Mouse (Mus musculus): ENCODE results near the gene Mff. TPM values are rescaled to one million over a fixed set of nuclear protein-coding genes. Genes with fewer than 3 reads are reported as not detected.
A peak's percentile ranks its signal among the peaks of the same experiment; 100 is the strongest.

The Mff gene
- 268 and 290 TPM in 2 replicates for polyA plus RNA-seq (2014; fragmentation: Nextera tagmentation; extraction: Ambion mirVana)

- 0 out of 2 replicates have a peak, but pooled peaks cover 3% of the 10 kb centered on the region for H3K4me1 ChIP-seq (replicated peaks; ENCODE audit: control insufficient read depth, insufficient read depth, low read length)
- H3K9ac ChIP-seq (ENCODE audit: low read length) = peak within 1 kb of the TSS; percentile 95
- ATAC-seq (replicated peaks; ENCODE audit: low FRiP score) (peak; percentile 99), DNase-seq (ENCODE audit: low spot score) (peak; percentile 92)
- whole genome bisulfite sequencing = 10% methylated on average over 38 of the region's 38 CpGs
- no peak within 1 kb of the TSS; the same call in 1 of the 2 replicates for H3K27ac ChIP-seq (ENCODE audit: low read depth, low read length)
- no peaks in the 10 kb centered on the region for H3K9me3 ChIP-seq (ENCODE audit: control insufficient read depth, low read length)
- H3K27me3 ChIP-seq (ENCODE audit: control insufficient read depth, insufficient read depth, low read length) = peaks cover 2% of the 10 kb centered on the region; the same call in 1 of the 2 replicates
- H3K36me3 ChIP-seq (ENCODE audit: control insufficient read depth, insufficient read depth, low read length) = no peaks in the 10 kb centered on the region
- peak within 1 kb of the TSS; percentile 88 for H3K4me2 ChIP-seq (ENCODE audit: low read depth, low read length, severe bottlenecking)
- H3K4me3 ChIP-seq (ENCODE audit: low read depth, low read length) = peak within 1 kb of the TSS; percentile 83
Observed at GRCm38 (mm10) chr1:82724339-82725025, at the start of gene Mff. TSS of gene Mff (plus strand) at chr1:82724890.

DNA sequence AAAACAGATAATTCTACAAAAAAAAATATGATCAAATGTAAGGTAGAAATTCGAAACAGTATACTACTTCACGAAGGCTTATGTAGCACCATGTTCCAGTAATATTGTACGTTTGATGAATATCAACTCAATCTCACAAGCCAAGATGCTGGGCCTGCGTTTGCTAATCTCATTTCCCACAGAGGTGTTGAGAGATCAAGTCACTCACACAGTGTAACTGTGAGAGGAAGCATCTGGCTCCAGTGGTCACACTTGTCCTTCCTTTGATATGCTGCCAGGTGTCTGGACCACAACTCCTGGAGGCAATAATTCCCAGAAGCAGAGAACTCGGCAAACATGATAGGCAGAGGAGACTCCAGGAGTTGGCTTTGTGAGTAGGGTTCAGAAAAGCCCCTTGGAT is 38.4 kb upstream of the Mff start:
- WGBS = 86% methylated on average over 5 of the region's 5 CpGs
- ATAC-seq (replicated peaks; ENCODE audit: low FRiP score) (no peak), DNase-seq (ENCODE audit: low spot score) (no peak)
- Histone ChIP-seq H3K9ac (ENCODE audit: low read length) (no peak overlapping the region), H3K4me3 (ENCODE audit: low read depth, low read length) (no peak overlapping the region), H3K4me2 (ENCODE audit: low read depth, low read length, severe bottlenecking) (no peak overlapping the region), H3K9me3 (ENCODE audit: control insufficient read depth, low read length) (no peaks in the 10 kb centered on the region), H3K4me1 (replicated peaks; ENCODE audit: control insufficient read depth, insufficient read depth, low read length) (0 out of 2 replicates have a peak, but pooled peaks cover 2% of the 10 kb centered on the region), H3K27ac (ENCODE audit: low read depth, low read length) (no peak overlapping the region), H3K36me3 (ENCODE audit: control insufficient read depth, insufficient read depth, low read length) (no peaks in the 10 kb centered on the region), H3K27me3 (ENCODE audit: control insufficient read depth, insufficient read depth, low read length) (no peaks in the 10 kb centered on the region)

DNA sequence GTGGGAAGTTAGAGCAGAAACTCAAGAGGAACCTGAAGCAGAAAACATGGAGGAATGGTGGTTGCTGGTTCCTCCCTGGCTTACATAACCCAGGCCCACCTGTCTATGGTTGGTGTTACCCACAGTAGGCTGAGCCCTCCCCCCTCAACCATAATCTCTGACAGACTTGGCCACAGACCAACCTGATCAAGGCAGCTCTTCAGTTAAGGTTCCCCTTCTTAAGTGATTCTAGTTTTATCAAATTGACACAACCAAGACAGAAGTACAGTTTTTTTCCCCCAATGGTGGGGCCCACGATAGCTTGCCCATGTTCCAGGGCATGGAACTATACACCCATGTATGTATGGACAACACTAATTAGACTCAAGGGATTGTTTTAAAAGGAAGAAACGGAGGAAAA is 37.8 kb upstream of the Mff start:
- no peak overlapping the region for H3K9ac ChIP-seq (ENCODE audit: low read length)
- WGBS = 88% methylated on average over 2 of the region's 2 CpGs
- no peak overlapping the region for H3K27ac ChIP-seq (ENCODE audit: low read depth, low read length)
- no peaks in the 10 kb centered on the region for H3K9me3 ChIP-seq (ENCODE audit: control insufficient read depth, low read length)
- ATAC-seq (replicated peaks; ENCODE audit: low FRiP score) = no peak
- no peaks in the 10 kb centered on the region for H3K36me3 ChIP-seq (ENCODE audit: control insufficient read depth, insufficient read depth, low read length)
- 0 out of 2 replicates have a peak, but pooled peaks cover 2% of the 10 kb centered on the region for H3K4me1 ChIP-seq (replicated peaks; ENCODE audit: control insufficient read depth, insufficient read depth, low read length)
- no peak for DNase-seq (ENCODE audit: low spot score)
- H3K27me3 ChIP-seq (ENCODE audit: control insufficient read depth, insufficient read depth, low read length) = no peaks in the 10 kb centered on the region
- no peak overlapping the region for H3K4me2 ChIP-seq (ENCODE audit: low read depth, low read length, severe bottlenecking)
- no peak overlapping the region for H3K4me3 ChIP-seq (ENCODE audit: low read depth, low read length)

- H3K4me1 ChIP-seq (replicated peaks; ENCODE audit: control insufficient read depth, insufficient read depth, low read length) = peaks cover 2% of the 10 kb centered on the region; the same call in 1 of the 2 replicates
- no peak overlapping the region for H3K4me2 ChIP-seq (ENCODE audit: low read depth, low read length, severe bottlenecking)
- peak; percentile 71 for ATAC-seq (replicated peaks; ENCODE audit: low FRiP score)
- DNase-seq (ENCODE audit: low spot score) = no peak
- no peaks in the 10 kb centered on the region for H3K9me3 ChIP-seq (ENCODE audit: control insufficient read depth, low read length)
- H3K36me3 ChIP-seq (ENCODE audit: control insufficient read depth, insufficient read depth, low read length) = no peaks in the 10 kb centered on the region
- WGBS = 41% methylated on average over 6 of the region's 6 CpGs
- H3K27me3 ChIP-seq (ENCODE audit: control insufficient read depth, insufficient read depth, low read length) = no peaks in the 10 kb centered on the region
- no peak overlapping the region for H3K4me3 ChIP-seq (ENCODE audit: low read depth, low read length)
- H3K27ac ChIP-seq (ENCODE audit: low read depth, low read length) = no peak overlapping the region
- H3K9ac ChIP-seq (ENCODE audit: low read length) = no peak overlapping the region
Observed at GRCm38 (mm10) chr1:82687931-82688330, 36.8 kb upstream of the Mff start.

GRCm38 (mm10) chr1:82695915-82696314 is 28.8 kb upstream of the Mff start:
- no peak overlapping the region for H3K9ac ChIP-seq (ENCODE audit: low read length)
- 34% methylated on average over 3 of the region's 3 CpGs for WGBS

GRCm38 (mm10) chr1:82717816-82718512 is 6.7 kb upstream of the Mff start:
- Histone ChIP-seq H3K27ac (ENCODE audit: low read depth, low read length) (no peak overlapping the region), H3K4me3 (ENCODE audit: low read depth, low read length) (no peak overlapping the region), H3K9ac (ENCODE audit: low read length) (no peak overlapping the region), H3K36me3 (ENCODE audit: control insufficient read depth, insufficient read depth, low read length) (no peaks in the 10 kb centered on the region), H3K27me3 (ENCODE audit: control insufficient read depth, insufficient read depth, low read length) (peaks cover 2% of the 10 kb centered on the region; the same call in 1 of the 2 replicates), H3K4me1 (replicated peaks; ENCODE audit: control insufficient read depth, insufficient read depth, low read length) (no peaks in the 10 kb centered on the region), H3K9me3 (ENCODE audit: control insufficient read depth, low read length) (no peaks in the 10 kb centered on the region), H3K4me2 (ENCODE audit: low read depth, low read length, severe bottlenecking) (no peak overlapping the region)
- no peak for DNase-seq (ENCODE audit: low spot score)
- no peak for ATAC-seq (replicated peaks; ENCODE audit: low FRiP score)
- 86% methylated on average over 9 of the region's 9 CpGs for WGBS

More at GRCm38 (mm10) chr1:82695915-82696314, 28.8 kb upstream of the Mff start:
- Histone ChIP-seq H3K4me3 (ENCODE audit: low read depth, low read length) (no peak overlapping the region), H3K4me1 (replicated peaks; ENCODE audit: control insufficient read depth, insufficient read depth, low read length) (no peaks in the 10 kb centered on the region; the same call in 1 of the 2 replicates), H3K27ac (ENCODE audit: low read depth, low read length) (no peak overlapping the region), H3K4me2 (ENCODE audit: low read depth, low read length, severe bottlenecking) (no peak overlapping the region), H3K9me3 (ENCODE audit: control insufficient read depth, low read length) (no peaks in the 10 kb centered on the region), H3K36me3 (ENCODE audit: control insufficient read depth, insufficient read depth, low read length) (no peaks in the 10 kb centered on the region), H3K27me3 (ENCODE audit: control insufficient read depth, insufficient read depth, low read length) (no peaks in the 10 kb centered on the region)
- ATAC-seq (replicated peaks; ENCODE audit: low FRiP score) (no peak), DNase-seq (ENCODE audit: low spot score) (no peak)

- H3K27me3 ChIP-seq (ENCODE audit: control insufficient read depth, insufficient read depth, low read length) = peaks cover 2% of the 10 kb centered on the region; the same call in 1 of the 2 replicates
- H3K4me3 ChIP-seq (ENCODE audit: low read depth, low read length) = peak overlapping the region; percentile 83
- no peak for DNase-seq (ENCODE audit: low spot score)
- 0 out of 2 replicates have a peak, but pooled peaks cover 3% of the 10 kb centered on the region for H3K4me1 ChIP-seq (replicated peaks; ENCODE audit: control insufficient read depth, insufficient read depth, low read length)
- H3K4me2 ChIP-seq (ENCODE audit: low read depth, low read length, severe bottlenecking) = peak overlapping the region; percentile 88
- no peaks in the 10 kb centered on the region for H3K9me3 ChIP-seq (ENCODE audit: control insufficient read depth, low read length)
- H3K9ac ChIP-seq (ENCODE audit: low read length) = peak overlapping the region; percentile 95
- H3K27ac ChIP-seq (ENCODE audit: low read depth, low read length) = no peak overlapping the region; the same call in 1 of the 2 replicates
- peak; percentile 98 for ATAC-seq (replicated peaks; ENCODE audit: low FRiP score)
- no peaks in the 10 kb centered on the region for H3K36me3 ChIP-seq (ENCODE audit: control insufficient read depth, insufficient read depth, low read length)
- WGBS = under 1% methylated on average over 37 of the region's 37 CpGs
Observed at GRCm38 (mm10) chr1:82725026-82725874, 560 bp downstream of the Mff start.

- Histone ChIP-seq H3K27me3 (ENCODE audit: control insufficient read depth, insufficient read depth, low read length) (peaks cover 2% of the 10 kb centered on the region; the same call in 1 of the 2 replicates), H3K36me3 (ENCODE audit: control insufficient read depth, insufficient read depth, low read length) (no peaks in the 10 kb centered on the region), H3K4me3 (ENCODE audit: low read depth, low read length) (peak overlapping the region; percentile 83), H3K27ac (ENCODE audit: low read depth, low read length) (no peak overlapping the region), H3K9ac (ENCODE audit: low read length) (peak overlapping the region; percentile 95; the same call in 1 of the 2 replicates), H3K4me2 (ENCODE audit: low read depth, low read length, severe bottlenecking) (peak overlapping the region; percentile 88), H3K9me3 (ENCODE audit: control insufficient read depth, low read length) (no peaks in the 10 kb centered on the region), H3K4me1 (replicated peaks; ENCODE audit: control insufficient read depth, insufficient read depth, low read length) (0 out of 2 replicates have a peak, but pooled peaks cover 3% of the 10 kb centered on the region)
- DNase-seq (ENCODE audit: low spot score) (no peak), ATAC-seq (replicated peaks; ENCODE audit: low FRiP score) (no peak)
- WGBS = 38% methylated on average over 4 of the region's 4 CpGs
Observed at GRCm38 (mm10) chr1:82725875-82726185, 1.1 kb downstream of the Mff start.

Measured in forebrain, embryonic 11.5 days (tissue).